Mouse (Mus musculus) embryonic facial prominence, embryonic 15.5 days (tissue): Measurements from ENCODE around the gene Rbbp5. TPM values are rescaled to one million over a fixed set of nuclear protein-coding genes. Genes with fewer than 3 reads are reported as not detected.

Experiments
- ATAC-seq: fragments of 200-750 bp; cut with Nextera tagmentation; 2 replicates; pipeline ENCODE4 v1.8.0; 2017; ENCODE audit warnings: low read depth, moderate TSS enrichment; ENCODE audit not compliant: insufficient number of reproducible peaks, low FRiP score, low TSS enrichment
- H3K27ac ChIP-seq: fragments of 300-500 bp; sonication (generic); replicated peaks from 2 replicates; pipeline ENCODE4 v1.5.1; 2015; ENCODE audit warnings: mild to moderate bottlenecking, inconsistent platforms
- H3K27me3 ChIP-seq: fragments of 300-500 bp; sonication (generic); 2 replicates; pipeline ENCODE4 v1.6.1; 2015; ENCODE audit warnings: inconsistent platforms
- H3K36me3 ChIP-seq: fragments of 300-500 bp; sonication (generic); 2 replicates; pipeline ENCODE4 v1.6.1; 2015; ENCODE audit warnings: mild to moderate bottlenecking, inconsistent platforms
- H3K4me1 ChIP-seq: fragments of 300-500 bp; sonication (generic); 2 replicates; pipeline ENCODE4 v1.6.1; 2015; ENCODE audit warnings: inconsistent platforms
- H3K4me2 ChIP-seq: fragments of 300-500 bp; sonication (generic); replicated peaks from 2 replicates; pipeline ENCODE4 v1.6.1; 2015; ENCODE audit warnings: mild to moderate bottlenecking, inconsistent platforms
- H3K4me3 ChIP-seq: fragments of 300-500 bp; sonication (generic); replicated peaks from 2 replicates; pipeline ENCODE4 v1.5.1; 2015; ENCODE audit warnings: mild to moderate bottlenecking, inconsistent platforms
- H3K9ac ChIP-seq: fragments of 300-500 bp; sonication (generic); 2 replicates; pipeline ENCODE4 v1.6.1; 2015; ENCODE audit warnings: inconsistent platforms
- H3K9me3 ChIP-seq: fragments of 300-500 bp; sonication (generic); replicated peaks from 2 replicates; pipeline ENCODE4 v1.6.1; 2016; ENCODE audit warnings: inconsistent platforms
- WGBS: fragments of 180-500 bp; shearing (Covaris S2); methylation state at CpG from one replicate; pipeline ENCODE4 v1.1.7; 2015; 5-methylcytosine and 5-hydroxymethylcytosine counted together
- polyA plus RNA-seq: library from polyadenylated mRNA; unstranded; fragments of >200 nt; fragmentation: Nextera tagmentation; extraction: Ambion mirVana; gene quantifications from 2 replicates; pipeline ENCODE4 v1.2.1, GENCODE M21; 2015

Rbbp5 gene
- 40.5 and 41.6 TPM in 2 replicates for polyA plus RNA-seq

GRCm38 (mm10) chr1:132476928-132477691 lies at the start of gene Rbbp5:
Gene Rbbp5, plus strand, starts transcription at chr1:132477365.
- Histone ChIP-seq H3K9me3 (no peaks in the 10 kb centered on the region), H3K9ac (peak within 1 kb of the TSS; percentile 76), H3K4me3 (peak within 1 kb of the TSS; percentile 74), H3K4me2 (peak within 1 kb of the TSS; percentile 67), H3K27me3 (no peaks in the 10 kb centered on the region), H3K36me3 (no peaks in the 10 kb centered on the region), H3K27ac (peak within 1 kb of the TSS; percentile 74), H3K4me1 (peaks cover 14% of the 10 kb centered on the region)
- WGBS = under 1% methylated on average over 43 of the region's 43 CpGs
- peak; percentile 87 for ATAC-seq

DNA sequence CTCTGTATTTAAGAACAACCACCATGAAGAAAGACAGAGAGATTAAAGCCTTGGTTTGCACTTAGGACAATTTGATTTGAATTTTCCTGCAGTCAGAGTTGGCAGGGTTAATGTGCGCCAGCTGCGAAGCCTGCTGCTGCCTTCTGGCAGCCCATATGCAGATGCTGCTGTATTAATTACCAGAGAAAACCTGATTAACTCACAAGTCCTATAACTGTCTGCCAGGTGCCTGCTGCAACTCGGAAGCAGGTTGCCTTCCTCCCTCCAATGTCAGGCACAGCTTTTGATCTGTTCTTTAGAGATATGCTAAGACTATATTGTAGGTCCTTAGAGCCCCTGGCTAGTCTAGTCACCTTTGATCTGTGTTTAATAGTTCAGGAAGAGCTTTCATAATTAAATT lies 46.3 kb upstream of the Rbbp5 start:
- H3K4me3 ChIP-seq = no peak overlapping the region
- H3K9ac ChIP-seq = no peak overlapping the region
- no peaks in the 10 kb centered on the region for H3K9me3 ChIP-seq
- H3K4me1 ChIP-seq = peaks cover 18% of the 10 kb centered on the region
- no peak overlapping the region for H3K4me2 ChIP-seq
- whole genome bisulfite sequencing = 31% methylated on average over 3 of the region's 3 CpGs
- no peak overlapping the region for H3K27ac ChIP-seq
- no peak for ATAC-seq
- no peaks in the 10 kb centered on the region for H3K27me3 ChIP-seq
- H3K36me3 ChIP-seq = peaks cover 10% of the 10 kb centered on the region; the same call in 1 of the 2 replicates

DNA sequence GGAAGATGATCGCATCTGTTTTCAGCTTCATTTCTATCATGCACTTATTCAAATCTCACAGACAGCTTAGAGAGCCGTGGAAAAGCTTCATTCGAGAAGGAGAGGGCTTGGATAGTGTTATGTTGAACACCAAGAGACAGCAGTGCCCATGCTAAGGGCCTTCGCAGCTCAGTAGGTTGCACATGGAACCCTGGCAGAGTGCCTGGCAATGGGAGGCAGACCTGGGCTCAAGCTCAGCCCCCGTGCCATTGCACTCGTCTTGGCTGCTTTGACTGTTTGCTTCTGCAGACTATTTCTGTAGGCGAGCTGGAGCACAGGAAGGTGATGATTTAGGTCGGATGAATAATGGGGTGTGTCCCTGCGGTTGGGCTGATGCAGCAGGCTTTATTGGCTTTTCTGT lies 45.4 kb upstream of the Rbbp5 start:
- no peaks in the 10 kb centered on the region for H3K27me3 ChIP-seq
- no peak overlapping the region for H3K4me3 ChIP-seq
- peaks cover 19% of the 10 kb centered on the region for H3K4me1 ChIP-seq
- no peaks in the 10 kb centered on the region for H3K9me3 ChIP-seq
- ATAC-seq = no peak
- no peak overlapping the region for H3K27ac ChIP-seq
- H3K4me2 ChIP-seq = no peak overlapping the region
- no peak overlapping the region for H3K9ac ChIP-seq
- 55% methylated on average over 9 of the region's 9 CpGs for WGBS
- peaks cover 10% of the 10 kb centered on the region; the same call in 1 of the 2 replicates for H3K36me3 ChIP-seq

- H3K36me3 ChIP-seq = peaks cover 17% of the 10 kb centered on the region
- WGBS = 62% methylated on average over 5 of the region's 5 CpGs
- no peak overlapping the region for H3K27ac ChIP-seq
- H3K4me2 ChIP-seq = no peak overlapping the region
- H3K4me3 ChIP-seq = no peak overlapping the region
- ATAC-seq = no peak
- peaks cover 22% of the 10 kb centered on the region for H3K4me1 ChIP-seq
- H3K27me3 ChIP-seq = no peaks in the 10 kb centered on the region
- H3K9ac ChIP-seq = no peak overlapping the region
- no peaks in the 10 kb centered on the region for H3K9me3 ChIP-seq
Observed at GRCm38 (mm10) chr1:132433349-132433748, 43.8 kb upstream of the Rbbp5 start.

- ATAC-seq = no peak
- 89% methylated on average over 12 of the region's 12 CpGs for WGBS
Observed at GRCm38 (mm10) chr1:132434032-132434431, 43.1 kb upstream of the Rbbp5 start.

GRCm38 (mm10) chr1:132436320-132436958 lies 40.7 kb upstream of the Rbbp5 start:
- Histone ChIP-seq H3K9me3 (no peaks in the 10 kb centered on the region), H3K4me1 (peaks cover 11% of the 10 kb centered on the region), H3K36me3 (peaks cover 38% of the 10 kb centered on the region), H3K4me2 (no peak overlapping the region), H3K9ac (no peak overlapping the region), H3K27me3 (no peaks in the 10 kb centered on the region), H3K4me3 (no peak overlapping the region), H3K27ac (no peak overlapping the region)
- peak; percentile 67 for ATAC-seq
- WGBS = 64% methylated on average over 4 of the region's 4 CpGs

More at GRCm38 (mm10) chr1:132434032-132434431, 43.1 kb upstream of the Rbbp5 start:
- Histone ChIP-seq H3K36me3 (peaks cover 17% of the 10 kb centered on the region), H3K4me3 (no peak overlapping the region), H3K4me1 (peaks cover 22% of the 10 kb centered on the region), H3K27me3 (no peaks in the 10 kb centered on the region), H3K9me3 (no peaks in the 10 kb centered on the region), H3K4me2 (no peak overlapping the region), H3K27ac (no peak overlapping the region), H3K9ac (no peak overlapping the region)

GRCm38 (mm10) chr1:132436960-132437359 lies 40.2 kb upstream of the Rbbp5 start:
- H3K9me3 ChIP-seq = no peaks in the 10 kb centered on the region
- H3K27ac ChIP-seq = no peak overlapping the region
- H3K27me3 ChIP-seq = no peaks in the 10 kb centered on the region
- H3K9ac ChIP-seq = no peak overlapping the region
- H3K4me3 ChIP-seq = no peak overlapping the region
- H3K4me2 ChIP-seq = no peak overlapping the region
- H3K4me1 ChIP-seq = peaks cover 5% of the 10 kb centered on the region; the same call in 1 of the 2 replicates
- 69% methylated on average over 1 of the region's 1 CpGs for WGBS
- H3K36me3 ChIP-seq = peaks cover 43% of the 10 kb centered on the region
- ATAC-seq = peak; percentile 24; the same call in 1 of the 2 replicates

DNA sequence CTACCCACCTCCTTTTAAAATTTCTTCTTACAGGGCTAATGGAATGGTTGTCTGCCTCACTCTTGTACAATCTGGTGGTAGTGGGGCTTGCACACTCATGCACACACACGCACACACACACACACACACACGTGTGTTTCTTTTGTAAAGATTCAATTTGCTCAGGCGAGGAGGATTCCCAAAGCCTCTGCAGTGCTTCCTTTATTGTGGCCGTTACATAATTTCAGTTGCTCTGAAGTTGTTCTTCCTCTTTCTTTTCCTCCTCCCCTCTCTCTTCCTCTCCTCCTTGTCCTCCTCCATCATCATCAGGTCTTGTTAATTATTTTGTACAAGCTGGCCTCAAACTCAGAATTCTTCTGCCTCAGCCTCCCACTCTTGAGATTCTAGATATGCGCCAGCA lies 39.8 kb upstream of the Rbbp5 start:
- no peak for ATAC-seq
- Histone ChIP-seq H3K9me3 (no peaks in the 10 kb centered on the region), H3K27me3 (no peaks in the 10 kb centered on the region), H3K4me2 (no peak overlapping the region), H3K9ac (no peak overlapping the region), H3K27ac (no peak overlapping the region), H3K4me1 (0 out of 2 replicates have a peak, but pooled peaks cover 4% of the 10 kb centered on the region), H3K36me3 (peaks cover 47% of the 10 kb centered on the region), H3K4me3 (no peak overlapping the region)
- 82% methylated on average over 5 of the region's 5 CpGs for WGBS

GRCm38 (mm10) chr1:132440896-132441435 lies 36.2 kb upstream of the Rbbp5 start:
- Histone ChIP-seq H3K4me3 (no peak overlapping the region), H3K9ac (no peak overlapping the region), H3K4me2 (no peak overlapping the region), H3K36me3 (peaks cover 52% of the 10 kb centered on the region), H3K27me3 (no peaks in the 10 kb centered on the region), H3K9me3 (no peaks in the 10 kb centered on the region), H3K27ac (no peak overlapping the region), H3K4me1 (0 out of 2 replicates have a peak, but pooled peaks cover 4% of the 10 kb centered on the region)
- ATAC-seq = no peak
- WGBS = 84% methylated on average over 1 of the region's 1 CpGs

- Histone ChIP-seq H3K27me3 (no peaks in the 10 kb centered on the region), H3K4me1 (no peaks in the 10 kb centered on the region), H3K9ac (no peak overlapping the region), H3K9me3 (no peaks in the 10 kb centered on the region), H3K36me3 (peaks cover 48% of the 10 kb centered on the region), H3K27ac (no peak overlapping the region), H3K4me3 (no peak overlapping the region), H3K4me2 (no peak overlapping the region)
- ATAC-seq = no peak
- WGBS = 89% methylated on average over 7 of the region's 7 CpGs
Observed at GRCm38 (mm10) chr1:132449742-132450141, 27.4 kb upstream of the Rbbp5 start.

GRCm38 (mm10) chr1:132464651-132465050 lies 12.5 kb upstream of the Rbbp5 start:
- no peaks in the 10 kb centered on the region for H3K27me3 ChIP-seq
- WGBS = 49% methylated on average over 5 of the region's 5 CpGs
- H3K9ac ChIP-seq = no peak overlapping the region
- peaks cover 10% of the 10 kb centered on the region; the same call in 1 of the 2 replicates for H3K4me1 ChIP-seq
- no peak overlapping the region for H3K4me3 ChIP-seq
- peaks cover 51% of the 10 kb centered on the region for H3K36me3 ChIP-seq
- H3K4me2 ChIP-seq = no peak overlapping the region
- no peak for ATAC-seq
- no peak overlapping the region for H3K27ac ChIP-seq
- no peaks in the 10 kb centered on the region for H3K9me3 ChIP-seq
